In genomic region chr17:24477985-24478600, GRCm38 (mm10) we compare ENCODE assay signal across 9 mouse cellular contexts. TPM values are rescaled to one million over a fixed set of nuclear protein-coding genes. Genes with fewer than 3 reads are reported as not detected.
DNase-seq lines count a peak whose midpoint lies in the region; ATAC-seq and TF ChIP-seq lines count a peak whose summit lies in the region.
"Had no signal": no experiment of that assay in that cellular context is flagged by ENCODE, and none has a peak within 500 bp of the region (broad histone marks: within the 10 kb centered on the region; RNA-seq: fewer than 3 reads in every experiment).

No protein-coding gene starts in this region.

- peak overlapping the region; percentile 73 for H3K4me2 ChIP-seq in kidney, postnatal 0 days (ENCODE audit: low read length)
- H3K4me2 ChIP-seq in neural tube, embryonic 12.5 days (replicated peaks) = peak overlapping the region; percentile 62

- H3K27me3 ChIP-seq in ES-Bruce4 (ENCODE audit: control insufficient read depth, insufficient read depth, low read length, poor library complexity, severe bottlenecking) = no peaks in the 10 kb centered on the region
- H3K27me3 ChIP-seq in erythroblast, embryonic 14.5 days (ENCODE audit: control insufficient read depth) = no peaks in the 10 kb centered on the region
- no peaks in the 10 kb centered on the region for H3K27me3 ChIP-seq in kidney, postnatal 0 days (ENCODE audit: insufficient read depth, low read length)
- no peaks in the 10 kb centered on the region for H3K27me3 ChIP-seq in neural tube, embryonic 12.5 days (replicated peaks)

- TF ChIP-seq CTCF in gastrocnemius, adult 2 months (IDR thresholded peaks at IDR 0.05) = no peak
- TF ChIP-seq CTCF in ES-Bruce4 (IDR thresholded peaks at IDR 0.05; ENCODE audit: low read depth, low read length) = no peak
- TF ChIP-seq CTCF in kidney, postnatal 0 days (IDR thresholded peaks at IDR 0.05; ENCODE audit: low read depth) = no peak

- TF ChIP-seq EP300 in ES-Bruce4 (IDR thresholded peaks at IDR 0.05; ENCODE audit: insufficient read depth, low read depth, low read length) = no peak

- 44% methylated on average over 11 of the region's 11 CpGs for WGBS in kidney, postnatal 0 days
- WGBS in neural tube, embryonic 12.5 days = 56% methylated on average over 11 of the region's 11 CpGs

- peaks cover 5% of the 10 kb centered on the region; the same call in 1 of the 2 replicates for H3K36me3 ChIP-seq in ES-Bruce4 (ENCODE audit: control insufficient read depth, insufficient read depth, low read length, poor library complexity, severe bottlenecking)
- H3K36me3 ChIP-seq in erythroblast, embryonic 14.5 days (ENCODE audit: control insufficient read depth) = peaks cover 51% of the 10 kb centered on the region
- peaks cover 29% of the 10 kb centered on the region for H3K36me3 ChIP-seq in kidney, postnatal 0 days (ENCODE audit: insufficient read depth, low read length)
- peaks cover 38% of the 10 kb centered on the region for H3K36me3 ChIP-seq in neural tube, embryonic 12.5 days

- peak; percentile 44 for DNase-seq in gastrocnemius, adult 2 months
- no peak for DNase-seq in gastrocnemius, postnatal 4 days (ENCODE audit: low spot score in 2 of 2)
- no peak for DNase-seq in kidney, postnatal 0 days (ENCODE audit: low spot score)
- DNase-seq in urinary bladder, postnatal 4 days (ENCODE audit: low spot score in 2 of 2) = no peak
- no peak for DNase-seq in embryo, embryonic 10.5 days (ENCODE audit: low spot score)

- ATAC-seq in kidney, postnatal 0 days (replicated peaks; ENCODE audit: low FRiP score, low read depth) = no peak
- peak; percentile 49 for ATAC-seq in neural tube, embryonic 12.5 days (ENCODE audit: low FRiP score, low read depth)

- peaks cover 1% of the 10 kb centered on the region for H3K4me1 ChIP-seq in ES-Bruce4 (ENCODE audit: control insufficient read depth, insufficient read depth, low read length)
- H3K4me1 ChIP-seq in erythroblast, embryonic 14.5 days (ENCODE audit: control insufficient read depth) = peaks cover 48% of the 10 kb centered on the region
- peaks cover 9% of the 10 kb centered on the region for H3K4me1 ChIP-seq in kidney, postnatal 0 days (replicated peaks; ENCODE audit: insufficient read depth, low read length)
- peaks cover 24% of the 10 kb centered on the region for H3K4me1 ChIP-seq in neural tube, embryonic 12.5 days

- peak overlapping the region; percentile 99 for H3K27ac ChIP-seq in gastrocnemius, adult 2 months
- no peak overlapping the region for H3K27ac ChIP-seq in ES-Bruce4 (ENCODE audit: insufficient read depth, low read length)
- H3K27ac ChIP-seq in kidney, postnatal 0 days = no peak overlapping the region
- no peak overlapping the region for H3K27ac ChIP-seq in neural tube, embryonic 12.5 days

- peak overlapping the region; percentile 76 for H3K4me3 ChIP-seq in gastrocnemius, adult 2 months
- peak overlapping the region; percentile 46 for H3K4me3 ChIP-seq in ES-Bruce4 (ENCODE audit: low read depth, low read length)
- H3K4me3 ChIP-seq in erythroblast, embryonic 14.5 days (replicated peaks) = peak overlapping the region; percentile 90
- H3K4me3 ChIP-seq in kidney, postnatal 0 days (replicated peaks; ENCODE audit: low read depth, low read length) = peak overlapping the region; percentile 63
- peak overlapping the region; percentile 68 for H3K4me3 ChIP-seq in neural tube, embryonic 12.5 days

- H3K9me3 ChIP-seq in ES-Bruce4 (replicated peaks; ENCODE audit: control insufficient read depth, insufficient read depth, low read length, poor library complexity, severe bottlenecking) = no peaks in the 10 kb centered on the region
- no peaks in the 10 kb centered on the region for H3K9me3 ChIP-seq in erythroblast, embryonic 14.5 days (ENCODE audit: control insufficient read depth, low read length)
- no peaks in the 10 kb centered on the region for H3K9me3 ChIP-seq in kidney, postnatal 0 days (replicated peaks; ENCODE audit: low read length)
- no peaks in the 10 kb centered on the region for H3K9me3 ChIP-seq in neural tube, embryonic 12.5 days

- TF ChIP-seq POLR2A in ES-Bruce4 (IDR thresholded peaks at IDR 0.05; ENCODE audit: insufficient read depth, low read length) = no peak

- H3K9ac ChIP-seq in ES-Bruce4 (ENCODE audit: low read depth, poor library complexity, severe bottlenecking) = peak overlapping the region; percentile 20
- H3K9ac ChIP-seq in kidney, postnatal 0 days (ENCODE audit: low read depth, low read length) = peak overlapping the region; percentile 69; the same call in 1 of the 2 replicates
- H3K9ac ChIP-seq in neural tube, embryonic 12.5 days = peak overlapping the region; percentile 74

- intact Hi-C loops in gastrocnemius, adult 2 months (cut with DNase I) = no loop called here

RNA-seq across cellular contexts. Expression of gene Mlst8, which starts 0.8 kb away (rescaled TPM):
- total RNA-seq in gastrocnemius, adult 2 months (2021) = 10 to 100 TPM; 12.1 to 14.8 TPM
- 10 to 100 TPM; 12.4 to 16.8 TPM for total RNA-seq in gastrocnemius, postnatal 4 days (2021)
- 20.4 and 22.8 TPM in 2 replicates for polyA plus RNA-seq in ES-Bruce4 (2011; ENCODE audit: insufficient read depth, insufficient read length, low read depth, missing spikeins)
- polyA plus RNA-seq in erythroblast, embryonic 14.5 days (2012) = 1.4 and 1.7 TPM in 2 replicates
- 24.1 and 24.2 TPM in 2 replicates for polyA plus RNA-seq in kidney, postnatal 0 days (2015; fragmentation: Nextera tagmentation; extraction: Ambion mirVana)
- 33.8 and 34.9 TPM in 2 replicates for polyA plus RNA-seq in neural tube, embryonic 12.5 days (2016; fragmentation: Nextera tagmentation; extraction: Ambion mirVana)

RNA-seq across cellular contexts. Expression of gene Bricd5, which starts 4.4 kb away (rescaled TPM):
- not detected for total RNA-seq in gastrocnemius, adult 2 months (2021)
- 1 to 10 TPM in 1 of 2 experiments, under 1 TPM in 1; 0.91 to 1.5 TPM for total RNA-seq in gastrocnemius, postnatal 4 days (2021)
- polyA plus RNA-seq in ES-Bruce4 (2011; ENCODE audit: insufficient read depth, insufficient read length, low read depth, missing spikeins) = not detected in 2 replicates
- polyA plus RNA-seq in erythroblast, embryonic 14.5 days (2012) = not detected in 2 replicates
- polyA plus RNA-seq in kidney, postnatal 0 days (2015; fragmentation: Nextera tagmentation; extraction: Ambion mirVana) = 1.2 and 1.6 TPM in 2 replicates
- 0.28 TPM in 2 replicates for polyA plus RNA-seq in neural tube, embryonic 12.5 days (2016; fragmentation: Nextera tagmentation; extraction: Ambion mirVana)

RNA-seq across cellular contexts. Expression of gene Pgp, which starts 7.9 kb away (rescaled TPM):
- 10 to 100 TPM; 50.8 to 56.3 TPM for total RNA-seq in gastrocnemius, adult 2 months (2021)
- total RNA-seq in gastrocnemius, postnatal 4 days (2021) = 10 to 100 TPM; 34.6 to 37.4 TPM
- 15.4 and 16.4 TPM in 2 replicates for polyA plus RNA-seq in ES-Bruce4 (2011; ENCODE audit: insufficient read depth, insufficient read length, low read depth, missing spikeins)
- 13.0 and 15.1 TPM in 2 replicates for polyA plus RNA-seq in erythroblast, embryonic 14.5 days (2012)
- 61.7 and 64.0 TPM in 2 replicates for polyA plus RNA-seq in kidney, postnatal 0 days (2015; fragmentation: Nextera tagmentation; extraction: Ambion mirVana)
- 58.6 and 62.7 TPM in 2 replicates for polyA plus RNA-seq in neural tube, embryonic 12.5 days (2016; fragmentation: Nextera tagmentation; extraction: Ambion mirVana)

RNA-seq across cellular contexts. Expression of gene E4f1, which starts 8.0 kb away (rescaled TPM):
- 10 to 100 TPM; 11.4 to 16.5 TPM for total RNA-seq in gastrocnemius, adult 2 months (2021)
- 10 to 100 TPM; 18.0 to 20.7 TPM for total RNA-seq in gastrocnemius, postnatal 4 days (2021)
- polyA plus RNA-seq in ES-Bruce4 (2011; ENCODE audit: insufficient read depth, insufficient read length, low read depth, missing spikeins) = 13.0 and 15.3 TPM in 2 replicates
- polyA plus RNA-seq in erythroblast, embryonic 14.5 days (2012) = 6.2 and 7.3 TPM in 2 replicates
- polyA plus RNA-seq in kidney, postnatal 0 days (2015; fragmentation: Nextera tagmentation; extraction: Ambion mirVana) = 9.8 and 12.0 TPM in 2 replicates
- polyA plus RNA-seq in neural tube, embryonic 12.5 days (2016; fragmentation: Nextera tagmentation; extraction: Ambion mirVana) = 37.9 and 38.5 TPM in 2 replicates

RNA-seq across cellular contexts. Expression of gene Caskin1, which starts 10.3 kb away (rescaled TPM):
- total RNA-seq in gastrocnemius, adult 2 months (2021) = under 1 TPM in 1 of 2 experiments, not detected in 1; 0.08 TPM
- total RNA-seq in gastrocnemius, postnatal 4 days (2021) = 1 to 10 TPM; 1.6 TPM
- polyA plus RNA-seq in ES-Bruce4 (2011; ENCODE audit: insufficient read depth, insufficient read length, low read depth, missing spikeins) = 1.7 and 3.3 TPM in 2 replicates
- not detected in 2 replicates for polyA plus RNA-seq in erythroblast, embryonic 14.5 days (2012)
- 0.82 and 1.1 TPM in 2 replicates for polyA plus RNA-seq in kidney, postnatal 0 days (2015; fragmentation: Nextera tagmentation; extraction: Ambion mirVana)
- 23.2 and 25.4 TPM in 2 replicates for polyA plus RNA-seq in neural tube, embryonic 12.5 days (2016; fragmentation: Nextera tagmentation; extraction: Ambion mirVana)
- total RNA-seq: hematopoietic stem cell, adult 5-6 weeks had no signal

Comparison
In these comparisons a context has a peak if more than half of its experiments do, and no peak if none do; other contexts are left out.
1. H3K9ac ChIP-seq: peak in every context shown above with its lines; median percentile 74 in neural tube, embryonic 12.5 days; 69 in kidney, postnatal 0 days; 20 in ES-Bruce4.